Mouse (Mus musculus) monocyte, adult 5-6 weeks (primary cell): ENCODE measurements around the gene Ubash3b. TPM values are rescaled to one million over a fixed set of nuclear protein-coding genes. Genes with fewer than 3 reads are reported as not detected.

ENCODE experiments used
- ATAC-seq: fragments of 153-309, 156-312 bp; replicated peaks from 2 replicates; pipeline ENCODE4 v1.8.0; 2017; ENCODE audit warnings: mild to moderate bottlenecking; ENCODE audit not compliant: low TSS enrichment, insufficient number of reproducible peaks, severe bottlenecking, poor library complexity, low FRiP score
- total RNA-seq: library from RNA; stranded (forward); fragments of 200-1000, 200-491, 200-594 nt; gene quantifications from 3 replicates; pipeline ENCODE4 v1.2.3, GENCODE M21; 2017

The Ubash3b gene
- total RNA-seq, 1 experiment from 2014 or later: 21.3 TPM

GRCm38 (mm10) chr9:41108324-41109180 lies 52.9 kb downstream of the Ubash3b start:
- ATAC-seq: no peak

DNA sequence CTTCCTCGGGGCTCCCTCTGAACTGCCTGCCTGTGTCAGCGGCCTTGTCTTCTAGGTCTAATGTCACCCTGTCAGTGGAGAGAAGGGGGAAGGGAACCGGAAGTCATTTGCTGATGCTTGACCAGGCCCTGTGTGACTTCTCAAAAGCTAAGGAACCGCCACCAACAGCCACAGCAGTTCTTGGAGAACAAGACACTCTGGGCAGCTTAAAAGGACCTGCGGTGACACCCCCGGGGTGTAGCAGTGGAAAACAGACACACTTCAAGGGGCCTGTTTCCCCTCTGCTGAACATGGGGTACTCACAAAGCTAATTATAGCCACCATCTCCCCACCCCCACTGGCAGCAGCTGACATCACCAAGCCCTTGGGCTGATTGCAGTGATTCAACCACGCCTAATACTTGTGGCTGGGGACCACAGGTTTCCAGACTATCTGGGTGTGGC lies 56.3 kb downstream of the Ubash3b start:
- peak; percentile 84 for ATAC-seq

DNA sequence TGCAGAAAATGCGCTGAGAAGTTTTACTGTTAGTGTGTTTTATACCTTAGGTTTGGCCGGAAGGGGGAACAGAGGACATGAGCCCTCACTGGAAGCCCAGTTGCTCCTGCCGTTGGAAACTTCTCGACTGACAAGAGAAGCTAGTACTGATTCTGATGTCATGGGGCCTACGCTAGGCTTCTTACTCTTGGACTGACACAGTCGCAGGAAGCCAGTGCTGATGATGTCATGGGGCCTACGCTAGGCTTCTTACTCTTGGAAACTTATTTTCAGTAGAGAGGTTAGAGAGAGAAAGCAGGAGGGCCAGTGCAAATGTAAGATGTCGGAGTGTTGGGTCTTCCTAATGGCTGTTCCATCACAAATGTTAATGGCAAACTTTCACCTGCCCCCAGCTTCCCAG lies 57.8 kb downstream of the Ubash3b start:
- ATAC-seq: no peak

- no peak for ATAC-seq
Observed at GRCm38 (mm10) chr9:41102613-41103012, 58.9 kb downstream of the Ubash3b start.

DNA sequence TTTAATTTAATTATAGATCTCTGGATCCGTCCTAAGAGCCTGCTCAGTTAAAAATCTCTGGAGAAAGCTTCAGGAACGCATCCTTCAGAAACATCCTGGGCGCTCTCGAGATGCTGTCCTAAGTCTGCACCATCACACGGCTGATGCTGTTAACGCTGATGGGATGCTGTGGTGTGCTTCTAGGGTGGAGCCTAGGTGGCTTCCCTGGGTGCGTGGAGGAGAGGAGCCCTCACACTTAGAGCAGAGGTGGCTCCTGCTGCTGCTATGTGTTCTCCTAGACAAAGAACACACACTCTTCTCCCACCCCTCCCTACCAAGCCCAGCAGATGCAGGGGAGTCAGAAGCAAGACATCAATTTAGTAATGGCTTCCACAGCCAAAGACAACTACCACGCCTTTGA lies 61.6 kb downstream of the Ubash3b start:
- ATAC-seq: no peak

DNA sequence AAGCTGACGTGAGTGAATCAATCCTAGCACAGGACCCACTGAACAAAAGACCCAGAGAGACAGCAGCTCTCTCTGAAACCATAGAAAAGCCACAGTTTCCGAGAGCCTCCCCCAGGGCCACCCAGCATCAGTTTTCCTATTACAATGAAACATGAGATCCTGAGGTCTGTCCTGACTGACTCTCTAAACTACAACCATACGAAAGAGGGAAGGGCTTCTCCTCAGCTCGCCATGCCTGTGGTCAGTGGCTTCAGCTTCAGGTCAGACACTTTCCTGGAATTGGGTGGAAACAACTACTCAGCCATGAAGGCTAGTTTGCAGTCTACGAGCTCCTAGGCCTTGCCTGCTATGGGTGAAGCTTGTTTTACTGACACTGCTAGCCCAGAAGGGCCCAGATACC lies 62.4 kb downstream of the Ubash3b start:
- ATAC-seq: no peak

GRCm38 (mm10) chr9:41098065-41098464 lies 63.4 kb downstream of the Ubash3b start:
- ATAC-seq: no peak

DNA sequence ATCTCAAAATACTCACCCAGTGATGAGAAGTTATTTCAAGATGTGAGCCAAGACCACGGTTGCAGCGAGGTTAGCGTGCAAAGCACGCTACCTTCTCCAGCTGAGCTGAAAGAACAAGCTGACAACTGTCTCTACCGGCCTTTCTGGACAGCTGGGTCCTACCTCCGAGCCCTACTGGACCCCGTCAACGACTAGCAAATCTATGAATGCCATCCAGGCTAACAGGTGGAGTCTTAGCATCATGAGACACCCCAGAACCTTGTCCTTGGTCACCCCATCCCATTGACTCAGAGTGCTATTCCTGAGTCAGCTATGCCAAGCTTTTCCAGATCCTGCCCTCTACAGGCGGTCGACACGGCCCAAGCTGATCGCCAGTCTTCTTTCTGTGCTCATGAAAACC lies 69.5 kb downstream of the Ubash3b start:
- no peak for ATAC-seq

- ATAC-seq: no peak
Observed at GRCm38 (mm10) chr9:41091187-41091586, 70.3 kb downstream of the Ubash3b start.

- ATAC-seq: 0 out of 2 replicates have a peak, but pooled peaks have one; percentile 50
Observed at GRCm38 (mm10) chr9:41087831-41088383, 73.6 kb downstream of the Ubash3b start.

DNA sequence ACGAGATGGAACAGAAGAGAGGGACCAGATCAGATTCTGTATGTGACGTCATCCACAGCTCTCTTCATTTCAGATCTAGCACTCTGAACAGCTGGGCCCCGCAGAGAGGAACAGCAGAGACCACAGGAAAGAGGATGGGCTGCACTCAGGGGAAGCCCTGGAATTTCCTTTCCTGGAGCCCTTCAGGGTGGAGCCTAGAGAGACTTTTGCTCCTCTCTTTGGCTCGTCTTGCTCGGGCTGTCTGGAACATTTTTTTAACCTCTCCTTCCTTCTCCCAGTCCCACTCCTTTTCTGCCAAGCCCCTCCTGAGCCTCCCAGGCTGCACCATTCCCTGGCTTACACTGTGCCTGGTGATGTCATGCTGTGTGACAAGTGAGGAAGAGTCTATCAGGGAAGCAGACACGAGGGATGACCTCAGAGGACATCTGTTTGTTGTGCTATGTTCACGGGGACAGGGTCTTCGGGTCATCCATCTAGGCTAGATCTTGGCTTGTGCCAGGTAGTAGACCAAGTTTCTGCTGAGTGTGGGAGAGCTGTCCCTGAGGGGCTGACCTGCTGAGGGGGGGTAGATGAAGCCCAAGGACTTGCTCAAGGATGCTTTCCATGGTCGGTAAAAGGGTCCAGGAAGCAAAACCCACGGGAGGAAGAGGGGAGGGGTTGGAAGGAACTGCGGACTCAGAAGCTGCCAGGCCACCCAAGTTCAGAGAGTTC lies 77.2 kb downstream of the Ubash3b start:
- ATAC-seq: peak; percentile 33; the same call in 1 of the 2 replicates

- ATAC-seq: no peak; the same call in 1 of the 2 replicates
Observed at GRCm38 (mm10) chr9:41083386-41084055, 78.0 kb downstream of the Ubash3b start.

DNA sequence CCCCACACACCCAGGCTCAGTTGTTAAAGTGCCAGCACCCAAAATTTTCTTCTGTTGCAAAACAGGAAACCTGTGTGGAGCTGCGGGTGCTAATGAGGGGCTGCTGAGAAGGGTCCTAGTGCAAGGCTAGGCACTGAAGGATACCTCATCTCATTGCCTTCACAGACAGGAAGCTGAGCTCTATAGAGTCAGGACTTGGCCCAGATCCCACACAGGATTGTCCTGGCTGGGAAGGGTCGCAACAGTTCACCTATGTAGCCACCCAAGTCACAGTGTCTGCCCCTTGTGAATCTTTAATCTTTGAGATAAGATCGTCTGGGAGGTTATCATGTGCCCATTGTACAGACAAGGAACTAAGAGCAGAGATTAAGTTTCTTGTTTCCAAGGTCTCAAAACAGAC lies 78.6 kb downstream of the Ubash3b start:
- no peak for ATAC-seq

DNA sequence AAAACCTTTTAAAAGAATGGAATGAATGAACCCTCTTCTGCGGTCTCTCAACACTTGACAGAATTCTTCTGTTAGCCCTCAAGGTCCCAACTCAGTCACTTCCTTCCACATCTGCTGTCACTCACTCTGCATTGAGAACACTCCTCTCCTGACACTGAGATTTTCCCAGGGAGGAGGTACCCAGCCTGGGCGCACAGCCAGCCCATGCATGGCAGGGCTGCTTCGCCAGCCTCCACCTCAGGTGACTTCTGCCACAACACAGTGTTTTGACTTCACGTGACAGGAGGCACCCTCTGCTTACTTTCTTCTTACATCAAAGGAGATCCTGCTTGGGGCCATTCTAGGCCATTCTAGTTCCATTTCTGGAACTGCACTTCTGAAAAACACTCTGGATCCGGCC lies 80.6 kb downstream of the Ubash3b start:
- ATAC-seq: no peak

GRCm38 (mm10) chr9:41079428-41080155 lies 81.9 kb downstream of the Ubash3b start:
- no peak for ATAC-seq

DNA sequence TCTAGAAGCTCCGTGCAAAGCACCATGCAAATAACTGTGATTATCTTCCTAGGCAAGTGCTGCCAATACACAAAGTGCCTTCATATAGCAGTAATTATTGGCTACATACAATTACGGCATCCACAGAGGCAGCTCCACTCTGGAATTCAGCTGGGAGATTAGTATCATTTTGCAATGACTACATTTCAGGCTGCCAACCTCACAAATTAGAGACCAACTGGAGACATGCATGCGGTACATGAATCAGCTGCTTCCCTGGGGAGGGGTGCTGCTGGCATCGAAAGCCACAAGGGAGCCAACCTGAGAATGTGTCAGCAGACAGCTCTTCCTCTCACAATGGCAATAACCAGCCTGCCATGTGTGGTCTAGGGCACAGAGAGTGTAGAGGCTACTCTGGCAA lies 83.3 kb downstream of the Ubash3b start:
- ATAC-seq: no peak

DNA sequence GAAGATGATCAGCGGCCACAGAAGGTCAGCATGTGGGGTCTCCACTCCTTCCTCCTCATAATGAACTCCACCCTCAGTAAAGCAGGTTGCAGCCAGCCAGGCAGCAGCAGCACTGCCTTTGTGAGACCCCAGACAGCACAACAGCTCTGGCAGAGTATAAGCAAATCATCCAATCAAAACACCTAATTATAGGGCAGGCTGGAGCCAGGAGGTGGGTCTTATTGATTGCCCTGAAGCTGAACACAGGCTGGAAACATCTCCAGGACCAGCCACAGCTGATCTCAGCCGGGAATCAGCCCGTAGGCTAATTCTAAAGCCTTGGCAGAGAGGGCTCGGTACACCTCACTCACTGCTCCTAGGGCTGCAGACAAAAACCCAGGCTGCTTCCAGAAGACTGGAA lies 85.3 kb downstream of the Ubash3b start:
- ATAC-seq: no peak

DNA sequence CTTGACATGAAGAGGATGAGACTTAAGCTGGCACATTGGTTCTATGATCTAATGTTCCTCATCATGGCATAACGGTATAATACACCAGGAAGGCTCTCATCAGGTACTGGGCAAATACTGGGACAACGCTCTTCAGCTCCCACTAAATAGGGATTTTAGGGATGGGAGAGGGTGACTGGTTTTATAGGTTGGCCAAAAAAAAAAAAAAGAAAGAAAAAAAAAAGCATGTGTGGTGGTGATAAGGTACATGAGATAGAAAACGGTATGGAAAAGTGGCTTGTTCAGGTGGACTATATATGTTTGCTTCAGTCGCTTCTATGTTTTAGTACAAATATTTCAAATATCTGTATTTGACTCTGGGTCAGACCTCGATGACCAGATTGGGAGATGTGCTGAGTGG lies 86.0 kb downstream of the Ubash3b start:
- no peak for ATAC-seq
